Mouse (Mus musculus) cerebellum, postnatal 10 days (tissue): ENCODE data around the gene Jmjd7.
A peak's percentile ranks its signal among the peaks of the same experiment; 100 is the strongest.

Experiments used
- DNase-seq, 2 experiments: peaks; one replicate each; pipeline ENCODE4 v3.0.0; 2021; ENCODE audit warnings: mixed read lengths in 2 of 2

The Jmjd7 gene

GRCm38 (mm10) chr2:120026984-120027949, at the start of gene Jmjd7, which contains the start of gene Gm28042:
Gene Jmjd7 (plus strand): TSS chr2:120027483.
Gene Gm28042 (plus strand): TSS chr2:120027493.
- DNase-seq, result peak; percentile 96 to 97

GRCm38 (mm10) chr2:119980343-119980986, 46.8 kb upstream of the Jmjd7 start:
- no peak for DNase-seq

GRCm38 (mm10) chr2:119981631-119982030, 45.7 kb upstream of the Jmjd7 start:
- no peak for DNase-seq

- DNase-seq, result no peak
Measured at GRCm38 (mm10) chr2:119985871-119986270, 41.4 kb upstream of the Jmjd7 start.

GRCm38 (mm10) chr2:119986369-119986768, 40.9 kb upstream of the Jmjd7 start:
- DNase-seq, result no peak

GRCm38 (mm10) chr2:119987441-119987840, 39.8 kb upstream of the Jmjd7 start:
- DNase-seq, result no peak

- DNase-seq, result no peak
Measured at GRCm38 (mm10) chr2:119988952-119989351, 38.3 kb upstream of the Jmjd7 start.

- DNase-seq, result no peak
Measured at GRCm38 (mm10) chr2:119990881-119991280, 36.4 kb upstream of the Jmjd7 start.

- DNase-seq, result no peak
Measured at GRCm38 (mm10) chr2:119992349-119992748, 34.9 kb upstream of the Jmjd7 start.

- DNase-seq, result no peak
Measured at GRCm38 (mm10) chr2:119993515-119993914, 33.8 kb upstream of the Jmjd7 start.

GRCm38 (mm10) chr2:119994839-119995238, 32.4 kb upstream of the Jmjd7 start:
- no peak for DNase-seq

- DNase-seq, result no peak
Measured at GRCm38 (mm10) chr2:119995391-119996281, 31.6 kb upstream of the Jmjd7 start.

- DNase-seq, result no peak
Measured at GRCm38 (mm10) chr2:119997354-119997753, 29.9 kb upstream of the Jmjd7 start.

GRCm38 (mm10) chr2:119999731-120000130, 27.6 kb upstream of the Jmjd7 start:
- no peak for DNase-seq

- no peak for DNase-seq
Measured at GRCm38 (mm10) chr2:120000882-120001584, 26.2 kb upstream of the Jmjd7 start.

- no peak for DNase-seq
Measured at GRCm38 (mm10) chr2:120001956-120002355, 25.3 kb upstream of the Jmjd7 start.

- DNase-seq, result no peak
Measured at GRCm38 (mm10) chr2:120003970-120004369, 23.3 kb upstream of the Jmjd7 start.

GRCm38 (mm10) chr2:120006696-120007095, 20.6 kb upstream of the Jmjd7 start:
- DNase-seq, result no peak

GRCm38 (mm10) chr2:120007680-120008210, 19.5 kb upstream of the Jmjd7 start:
- DNase-seq, result no peak

- no peak for DNase-seq
Measured at GRCm38 (mm10) chr2:120008672-120009071, 18.6 kb upstream of the Jmjd7 start.

GRCm38 (mm10) chr2:120011462-120012200, 15.7 kb upstream of the Jmjd7 start:
- DNase-seq, result peak; percentile 67 to 71
